Mouse (Mus musculus) neural tube, embryonic 10.5 days (tissue): ENCODE measurements around the gene Adcy4.

ENCODE experiments used
- DNase-seq: peaks from one replicate; pipeline ENCODE4 v3.0.0-alpha.2; 2017; ENCODE audit warnings: low spot score; ENCODE audit errors: extremely low spot score

Gene Adcy4

GRCm38 (mm10) chr14:55720666-55721065 is 63.2 kb downstream of the Adcy4 start:
- no peak for DNase-seq

GRCm38 (mm10) chr14:55719737-55720136 is 64.2 kb downstream of the Adcy4 start:
- DNase-seq: no peak
